Mouse (Mus musculus) CH12.LX (cell line): ENCODE data around the gene Wwp2.

Experiments
- CHD2 ChIP-seq: IDR thresholded peaks from 2 replicates; pipeline ENCODE4 v1.6.1; 2011; ENCODE audit warnings: low read length, improper control_type of control experiment
- CTCF ChIP-seq, 2 experiments: IDR thresholded peaks in 1 of 2; conservative IDR thresholded peaks in 1 of 2; 2 replicates each; pipeline ENCODE4 v1.5.1; 2011 to 2012; ENCODE audit warnings: low read depth in 2 of 2, low read length in 2 of 2, improper control_type of control experiment in 1 of 2, inconsistent platforms in 1 of 2, mild to moderate bottlenecking in 1 of 2, moderate library complexity in 1 of 2
- GABPA ChIP-seq: IDR thresholded peaks from 2 replicates; pipeline ENCODE4 v1.6.1; 2012; ENCODE audit warnings: low read depth, low read length, improper control_type of control experiment, inconsistent platforms; ENCODE audit not compliant: insufficient replicate concordance
- MAFK ChIP-seq: IDR thresholded peaks from 2 replicates; pipeline ENCODE4 v1.6.1; 2011; ENCODE audit warnings: low read length, improper control_type of control experiment; ENCODE audit not compliant: insufficient replicate concordance
- MXI1 ChIP-seq: IDR thresholded peaks from 2 replicates; pipeline ENCODE4 v1.6.1; 2011; ENCODE audit warnings: mild to moderate bottlenecking, low read depth, low read length, improper control_type of control experiment
- POLR2A ChIP-seq: IDR thresholded peaks from 2 replicates; pipeline ENCODE4 v1.6.1; 2011; ENCODE audit warnings: low read depth, mild to moderate bottlenecking, improper control_type of control experiment, low read length
- RCOR1 ChIP-seq: conservative IDR thresholded peaks from 2 replicates; pipeline ENCODE4 v1.6.1; 2012; ENCODE audit warnings: low read depth, mild to moderate bottlenecking, inconsistent platforms, low read length, improper control_type of control experiment
- UBTF ChIP-seq: IDR thresholded peaks from 2 replicates; pipeline ENCODE4 v1.6.1; 2012; ENCODE audit warnings: low read depth, mild to moderate bottlenecking, inconsistent platforms, low read length, improper control_type of control experiment, moderate library complexity
- ZC3H11A ChIP-seq: IDR thresholded peaks from 2 replicates; pipeline ENCODE4 v1.6.1; 2012; ENCODE audit warnings: low read depth, mild to moderate bottlenecking, inconsistent platforms, low read length, improper control_type of control experiment

DNA sequence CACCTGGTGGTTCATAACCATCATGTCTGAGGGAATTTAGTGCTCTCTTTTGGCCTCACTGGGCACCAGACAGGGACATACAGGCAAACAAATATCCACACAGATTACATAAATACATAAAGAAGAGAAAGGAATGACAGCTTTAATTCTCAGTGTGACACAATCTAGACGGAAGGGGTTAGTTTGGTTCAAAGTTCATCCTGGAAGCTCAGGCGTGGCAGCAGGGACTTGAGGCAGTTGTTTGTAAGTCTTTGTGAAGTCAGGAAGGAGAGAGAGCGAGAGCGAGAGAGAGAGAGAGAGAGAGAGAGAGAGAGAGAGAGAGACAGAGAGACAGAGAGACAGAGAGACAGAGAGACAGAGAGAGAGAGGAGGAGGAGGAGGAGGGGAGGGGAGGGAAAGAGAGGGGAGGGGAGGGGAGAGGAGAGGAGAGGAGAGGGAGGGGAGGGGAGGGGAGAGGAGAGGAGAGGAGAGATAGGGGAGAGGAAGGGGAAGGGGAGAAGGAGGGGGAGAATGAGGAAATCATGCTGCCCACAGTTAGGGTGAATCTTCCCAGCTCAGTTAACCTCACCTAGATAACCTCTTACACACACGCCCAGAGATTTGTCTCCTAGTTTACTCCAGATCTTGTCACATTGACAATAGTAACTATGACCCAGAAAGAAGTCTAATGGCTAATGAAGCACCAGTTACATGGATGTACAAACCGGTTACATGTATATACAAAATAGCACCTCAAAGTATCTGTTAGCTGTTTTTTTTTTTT, 158.0 kb downstream of the Wwp2 start:
- no peak for TF ChIP-seq RCOR1
- TF ChIP-seq CTCF (conservative IDR thresholded peaks at IDR 0.05 in 1 of 2, IDR thresholded peaks at IDR 0.05 in 1 of 2; ENCODE audit: low read depth in 2 of 2, low read length in 2 of 2): no peak
- TF ChIP-seq GABPA: no peak
- no peak for TF ChIP-seq MXI1
- no peak for TF ChIP-seq CHD2
- no peak for TF ChIP-seq UBTF
- TF ChIP-seq ZC3H11A: no peak
- no peak for TF ChIP-seq MAFK
- no peak for TF ChIP-seq POLR2A
